Mouse (Mus musculus) lung, adult 2 months (tissue): ENCODE data around the gene Zfp384.

Source experiments
- CTCF ChIP-seq: fragments of 200-500 bp; IDR thresholded peaks from 2 replicates; pipeline ENCODE4 v1.5.1; 2011; ENCODE audit warnings: mild to moderate bottlenecking, low read length, control low read depth; ENCODE audit not compliant: insufficient read depth
- POLR2A ChIP-seq: fragments of 200-500 bp; IDR thresholded peaks from 2 replicates; pipeline ENCODE4 v1.6.1; 2011; ENCODE audit warnings: low read depth, mild to moderate bottlenecking, control low read depth, low read length, borderline replicate concordance; ENCODE audit errors: extremely low read depth

DNA sequence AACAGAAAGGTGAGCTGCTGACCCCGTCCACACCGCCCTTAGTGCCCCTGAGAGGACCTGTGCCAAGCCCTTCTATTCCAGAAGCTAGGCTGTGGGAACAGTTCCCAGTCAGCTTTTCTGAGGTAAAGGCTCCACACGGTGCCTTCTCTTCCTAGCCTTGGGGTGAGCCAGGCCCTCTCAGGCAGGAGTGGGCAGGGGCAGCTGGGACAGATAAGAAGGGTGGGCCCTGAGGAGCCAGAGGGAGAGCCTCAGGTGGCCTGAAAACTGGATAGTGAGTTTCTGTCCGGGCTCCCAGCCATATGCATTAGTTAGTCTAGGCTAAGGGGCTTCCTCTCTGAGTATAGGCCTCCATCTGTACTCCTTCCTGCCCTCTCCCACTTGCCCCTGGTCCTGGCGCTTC is 53.6 kb downstream of the Zfp384 start:
- TF ChIP-seq CTCF (no peak), POLR2A (no peak)
